Comparison of ENCODE assay signal across 14 mouse cellular contexts in genomic region chr1:135158633-135159032, GRCm38 (mm10). TPM values are rescaled to one million over a fixed set of nuclear protein-coding genes. Genes with fewer than 3 reads are reported as not detected.
DNase-seq lines count a peak whose midpoint lies in the region; ATAC-seq and TF ChIP-seq lines count a peak whose summit lies in the region.
"Had no signal": no experiment of that assay in that cellular context is flagged by ENCODE, and none has a peak within 500 bp of the region (broad histone marks: within the 10 kb centered on the region; RNA-seq: fewer than 3 reads in every experiment).

No protein-coding gene starts in this region.

- TF ChIP-seq CTCF in kidney, adult 2 months (conservative IDR thresholded peaks at IDR 0.05; ENCODE audit: insufficient read depth, insufficient read length, low read depth, low read length), result no peak

- no peak overlapping the region for H3K27ac ChIP-seq in kidney, adult 2 months (ENCODE audit: insufficient read depth, low read depth, low read length)
- H3K27ac ChIP-seq in forebrain, embryonic 11.5 days (ENCODE audit: low read depth, low read length), result no peak overlapping the region
- peak overlapping the region; percentile 65 for H3K27ac ChIP-seq in midbrain, embryonic 16.5 days (ENCODE audit: low read length)
- H3K27ac ChIP-seq: heart, adult 2 months; kidney, postnatal 0 days had no signal

- peak; percentile 9 for DNase-seq in kidney, postnatal 10 days
- DNase-seq in kidney, adult 2 months, result no peak
- no peak for DNase-seq in forebrain, embryonic 11.5 days (ENCODE audit: low spot score)
- peak; percentile 64 to 79 for DNase-seq in layer of hippocampus, adult 8-10 months (ENCODE audit: low spot score in 2 of 2)
- no peak for DNase-seq in testis, postnatal 10 days (ENCODE audit: low spot score)
- DNase-seq in adrenal gland, postnatal 36 days, result no peak
- no peak for DNase-seq in kidney, postnatal 4 days
- DNase-seq: heart, adult 2 months; liver, postnatal 0 days had no signal

- no peak overlapping the region for H3K4me2 ChIP-seq in forebrain, embryonic 11.5 days (ENCODE audit: low read depth, low read length, severe bottlenecking)
- H3K4me2 ChIP-seq in midbrain, embryonic 16.5 days (ENCODE audit: low read length), result no peak overlapping the region
- H3K4me2 ChIP-seq: embryonic facial prominence, embryonic 12.5 days had no signal

- 67% methylated on average over 5 of the region's 5 CpGs for WGBS in kidney, adult 2 months
- WGBS in forebrain, embryonic 11.5 days, result 60% methylated on average over 5 of the region's 5 CpGs
- 25% methylated on average over 5 of the region's 5 CpGs for WGBS in midbrain, embryonic 16.5 days

- ATAC-seq in forebrain, embryonic 11.5 days (replicated peaks; ENCODE audit: low FRiP score), result 0 out of 2 replicates have a peak, but pooled peaks have one; percentile 28
- peak; percentile 67 for ATAC-seq in midbrain, embryonic 16.5 days
- ATAC-seq: activated CD4-positive, CD25-positive, alpha-beta regulatory T cell, adult 4 months; liver, postnatal 0 days had no signal

- H3K27me3 ChIP-seq in kidney, adult 2 months (replicated peaks; ENCODE audit: control insufficient read depth, insufficient read depth, low read length), result no peaks in the 10 kb centered on the region
- H3K27me3 ChIP-seq in forebrain, embryonic 11.5 days (ENCODE audit: control insufficient read depth, insufficient read depth, low read length), result no peaks in the 10 kb centered on the region
- no peaks in the 10 kb centered on the region for H3K27me3 ChIP-seq in midbrain, embryonic 16.5 days (ENCODE audit: control insufficient read depth, insufficient read depth, low read depth, low read length)
- H3K27me3 ChIP-seq: embryonic facial prominence, embryonic 12.5 days had no signal

- H3K4me1 ChIP-seq in kidney, adult 2 months (ENCODE audit: control insufficient read depth, insufficient read depth, low read length), result peaks cover 3% of the 10 kb centered on the region; the same call in 1 of the 2 replicates
- peaks cover 6% of the 10 kb centered on the region for H3K4me1 ChIP-seq in forebrain, embryonic 11.5 days (replicated peaks; ENCODE audit: control insufficient read depth, insufficient read depth, low read length)
- H3K4me1 ChIP-seq in midbrain, embryonic 16.5 days (ENCODE audit: control insufficient read depth, insufficient read depth, low read length), result peaks cover 10% of the 10 kb centered on the region

- no peak for TF ChIP-seq POLR2A in kidney, adult 2 months (IDR thresholded peaks at IDR 0.05; ENCODE audit: low read depth, low read length)

- no peak overlapping the region for H3K4me3 ChIP-seq in kidney, adult 2 months (ENCODE audit: insufficient read depth, low read depth, low read length)
- H3K4me3 ChIP-seq in forebrain, embryonic 11.5 days (ENCODE audit: low read depth, low read length), result no peak overlapping the region
- no peak overlapping the region for H3K4me3 ChIP-seq in midbrain, embryonic 16.5 days (ENCODE audit: low read depth, low read length)
- H3K4me3 ChIP-seq: embryonic facial prominence, embryonic 12.5 days; heart, adult 2 months had no signal

- 0 out of 2 replicates have a peak, but pooled peaks cover 2% of the 10 kb centered on the region for H3K36me3 ChIP-seq in kidney, adult 2 months (ENCODE audit: control insufficient read depth, insufficient read depth, low read length)
- no peaks in the 10 kb centered on the region; the same call in 1 of the 2 replicates for H3K36me3 ChIP-seq in forebrain, embryonic 11.5 days (ENCODE audit: control insufficient read depth, insufficient read depth, low read length)
- H3K36me3 ChIP-seq in midbrain, embryonic 16.5 days (ENCODE audit: control insufficient read depth, insufficient read depth, low read length), result peaks cover 6% of the 10 kb centered on the region

- H3K9ac ChIP-seq in forebrain, embryonic 11.5 days (ENCODE audit: low read length), result no peak overlapping the region
- H3K9ac ChIP-seq in midbrain, embryonic 16.5 days (ENCODE audit: low read depth, low read length), result no peak overlapping the region
- H3K9ac ChIP-seq: embryonic facial prominence, embryonic 12.5 days; liver, postnatal 0 days had no signal

- H3K9me3 ChIP-seq in forebrain, embryonic 11.5 days (ENCODE audit: control insufficient read depth, low read length), result no peaks in the 10 kb centered on the region
- H3K9me3 ChIP-seq in midbrain, embryonic 16.5 days (replicated peaks; ENCODE audit: control insufficient read depth, low read length, poor library complexity, severe bottlenecking), result no peaks in the 10 kb centered on the region
- H3K9me3 ChIP-seq: embryonic facial prominence, embryonic 12.5 days had no signal

RNA-seq across cellular contexts. Expression of gene Gpr37l1, which starts 8.8 kb away (rescaled TPM):
- polyA plus RNA-seq in kidney, adult 2 months (2012; rRNA removed), result 0.75 and 0.98 TPM in 2 replicates
- not detected in 2 replicates for polyA plus RNA-seq in forebrain, embryonic 11.5 days (2014; fragmentation: Nextera tagmentation; extraction: Ambion mirVana)
- total RNA-seq in layer of hippocampus, adult 8-10 months (2022), result 100 to 1,000 TPM; 184 to 257 (median 204) TPM
- polyA plus RNA-seq in midbrain, embryonic 16.5 days (2015; fragmentation: Nextera tagmentation; extraction: Ambion mirVana), result 1.1 and 2.7 TPM in 2 replicates
- 1 to 10 TPM in 1 of 2 experiments, under 1 TPM in 1; 0.83 to 1.5 TPM for total RNA-seq in adrenal gland, postnatal 36 days (2021)
- polyA plus RNA-seq: activated CD4-positive, CD25-positive, alpha-beta regulatory T cell, adult 4 months; embryonic facial prominence, embryonic 12.5 days; kidney, postnatal 0 days; liver, postnatal 0 days; testis, adult 2 months had no signal

RNA-seq across cellular contexts. Expression of gene Arl8a, which starts 12.0 kb away (rescaled TPM):
- 95.2 and 107 TPM in 2 replicates for polyA plus RNA-seq in kidney, adult 2 months (2012; rRNA removed)
- 67.9 and 73.5 TPM in 2 replicates for polyA plus RNA-seq in forebrain, embryonic 11.5 days (2014; fragmentation: Nextera tagmentation; extraction: Ambion mirVana)
- total RNA-seq in layer of hippocampus, adult 8-10 months (2022), result 100 to 1,000 TPM; 251 to 262 (median 254) TPM
- polyA plus RNA-seq in midbrain, embryonic 16.5 days (2015; fragmentation: Nextera tagmentation; extraction: Ambion mirVana), result 390 and 409 TPM in 2 replicates
- total RNA-seq in adrenal gland, postnatal 36 days (2021), result 10 to 100 TPM; 52.5 to 56.3 TPM

RNA-seq across cellular contexts. Expression of gene Ptpn7, which starts 26.1 kb away (rescaled TPM):
- 0.73 and 2.5 TPM in 2 replicates for polyA plus RNA-seq in kidney, adult 2 months (2012; rRNA removed)
- 1.8 TPM in 2 replicates for polyA plus RNA-seq in forebrain, embryonic 11.5 days (2014; fragmentation: Nextera tagmentation; extraction: Ambion mirVana)
- total RNA-seq in layer of hippocampus, adult 8-10 months (2022), result under 1 TPM in 2 of 4 experiments, not detected in 2; 0.16 to 0.34 TPM
- 0.11 and 0.26 TPM in 2 replicates for polyA plus RNA-seq in midbrain, embryonic 16.5 days (2015; fragmentation: Nextera tagmentation; extraction: Ambion mirVana)
- 1 to 10 TPM in 1 of 2 experiments, under 1 TPM in 1; 0.63 to 1.1 TPM for total RNA-seq in adrenal gland, postnatal 36 days (2021)

RNA-seq across cellular contexts. Expression of gene Lgr6, which starts 53.6 kb away (rescaled TPM):
- 0.42 and 0.75 TPM in 2 replicates for polyA plus RNA-seq in kidney, adult 2 months (2012; rRNA removed)
- polyA plus RNA-seq in forebrain, embryonic 11.5 days (2014; fragmentation: Nextera tagmentation; extraction: Ambion mirVana), result 0.17 and 0.32 TPM in 2 replicates
- 1 to 10 TPM; 1.4 to 2.2 (median 1.9) TPM for total RNA-seq in layer of hippocampus, adult 8-10 months (2022)
- polyA plus RNA-seq in midbrain, embryonic 16.5 days (2015; fragmentation: Nextera tagmentation; extraction: Ambion mirVana), result 1.1 and 1.2 TPM in 2 replicates
- 1 to 10 TPM; 1.2 to 2.2 TPM for total RNA-seq in adrenal gland, postnatal 36 days (2021)
- polyA plus RNA-seq: activated CD4-positive, CD25-positive, alpha-beta regulatory T cell, adult 4 months had no signal

Comparison
In these comparisons a context has a peak if more than half of its experiments do, and no peak if none do; other contexts are left out.
1. DNase-seq: peak in kidney, postnatal 10 days (single experiment) and layer of hippocampus, adult 8-10 months (2 of 2); none in kidney, adult 2 months (single experiment), forebrain, embryonic 11.5 days (single experiment), testis, postnatal 10 days (single experiment), adrenal gland, postnatal 36 days (0 of 2) and kidney, postnatal 4 days (0 of 2).